ENCODE assay signal across 16 mouse cellular contexts in genomic region chr19:30625391-30625790, GRCm38 (mm10).
DNase-seq lines count a peak whose midpoint lies in the region; ATAC-seq and TF ChIP-seq lines count a peak whose summit lies in the region.
"Had no signal": no experiment of that assay in that cellular context is flagged by ENCODE, and none has a peak within 500 bp of the region (broad histone marks: within the 10 kb centered on the region; RNA-seq: fewer than 3 reads in every experiment).

No protein-coding gene starts in this region.

- WGBS in kidney, adult 2 months, result 35% methylated on average over 2 of the region's 2 CpGs
- WGBS in kidney, embryonic 16.5 days, result 65% methylated on average over 2 of the region's 2 CpGs
- 16% methylated on average over 2 of the region's 2 CpGs for WGBS in heart, embryonic 14.5 days
- WGBS in midbrain, embryonic 13.5 days, result 63% methylated on average over 2 of the region's 2 CpGs

- no peak overlapping the region for H3K27ac ChIP-seq in kidney, adult 2 months (ENCODE audit: insufficient read depth, low read depth, low read length)
- H3K27ac ChIP-seq in kidney, embryonic 16.5 days (ENCODE audit: low read length), result no peak overlapping the region
- H3K27ac ChIP-seq in heart, embryonic 14.5 days (replicated peaks in 1 of 2; ENCODE audit: control insufficient read depth in 1 of 2, insufficient read depth in 1 of 2, low read depth in 2 of 2, low read length in 2 of 2), result peak overlapping the region; percentile 35 to 59
- H3K27ac ChIP-seq in midbrain, embryonic 13.5 days, result no peak overlapping the region
- H3K27ac ChIP-seq: hindbrain, embryonic 13.5 days; intestine, embryonic 15.5 days; limb, embryonic 12.5 days; liver, embryonic 15.5 days had no signal

- H3K4me2 ChIP-seq in kidney, embryonic 16.5 days (replicated peaks; ENCODE audit: low read depth, low read length), result no peak overlapping the region
- H3K4me2 ChIP-seq in heart, embryonic 14.5 days (ENCODE audit: low read length), result peak overlapping the region; percentile 49
- no peak overlapping the region for H3K4me2 ChIP-seq in midbrain, embryonic 13.5 days (replicated peaks)
- H3K4me2 ChIP-seq: hindbrain, embryonic 13.5 days; intestine, embryonic 15.5 days; limb, embryonic 12.5 days; liver, embryonic 15.5 days; midbrain, embryonic 11.5 days had no signal

- no peak for ATAC-seq in kidney, embryonic 16.5 days (ENCODE audit: low FRiP score, low TSS enrichment)
- no peak for ATAC-seq in heart, embryonic 14.5 days (ENCODE audit: insufficient number of reproducible peaks, insufficient read depth, low FRiP score, low read depth)
- ATAC-seq in midbrain, embryonic 13.5 days, result no peak
- ATAC-seq: forebrain, embryonic 14.5 days; intestine, embryonic 15.5 days had no signal

- peaks cover 4% of the 10 kb centered on the region; the same call in 1 of the 2 replicates for H3K4me1 ChIP-seq in kidney, adult 2 months (ENCODE audit: control insufficient read depth, insufficient read depth, low read length)
- no peaks in the 10 kb centered on the region for H3K4me1 ChIP-seq in kidney, embryonic 16.5 days (ENCODE audit: insufficient read depth, low read length)
- H3K4me1 ChIP-seq in heart, embryonic 14.5 days (ENCODE audit: control insufficient read depth in 2 of 2, insufficient read depth in 2 of 2, low read length in 2 of 2), result peaks cover 10 to 28% of the 10 kb centered on the region in 2 experiments
- H3K4me1 ChIP-seq in midbrain, embryonic 13.5 days (replicated peaks), result no peaks in the 10 kb centered on the region
- H3K4me1 ChIP-seq: hindbrain, embryonic 13.5 days; intestine, embryonic 15.5 days; liver, embryonic 15.5 days had no signal

- H3K36me3 ChIP-seq in kidney, adult 2 months (ENCODE audit: control insufficient read depth, insufficient read depth, low read length), result no peaks in the 10 kb centered on the region
- no peaks in the 10 kb centered on the region for H3K36me3 ChIP-seq in kidney, embryonic 16.5 days (ENCODE audit: insufficient read depth, low read length)
- H3K36me3 ChIP-seq in heart, embryonic 14.5 days (ENCODE audit: control insufficient read depth, insufficient read depth, low read length), result no peaks in the 10 kb centered on the region
- no peaks in the 10 kb centered on the region for H3K36me3 ChIP-seq in midbrain, embryonic 13.5 days
- H3K36me3 ChIP-seq: hindbrain, embryonic 13.5 days; intestine, embryonic 15.5 days; limb, embryonic 12.5 days; liver, embryonic 15.5 days had no signal

- no peak for TF ChIP-seq POLR2A in kidney, adult 2 months (IDR thresholded peaks at IDR 0.05; ENCODE audit: low read depth, low read length)

- no peak for TF ChIP-seq CTCF in kidney, adult 2 months (conservative IDR thresholded peaks at IDR 0.05; ENCODE audit: insufficient read depth, insufficient read length, low read depth, low read length)

- DNase-seq in kidney, adult 2 months, result peak; percentile 32
- peak; percentile 38 for DNase-seq in gastrocnemius, postnatal 25 days
- peak; percentile 80 for DNase-seq in skeletal muscle tissue, adult 2 months (ENCODE audit: low read depth, low spot score)
- no peak for DNase-seq in thymus, postnatal 25 days
- DNase-seq: cerebellum, postnatal 36 days; lung, postnatal 14 days; thymus, postnatal 4 days had no signal

- no peak overlapping the region for H3K9ac ChIP-seq in kidney, embryonic 16.5 days (replicated peaks; ENCODE audit: low read length)
- H3K9ac ChIP-seq in heart, embryonic 14.5 days (ENCODE audit: low read length), result no peak overlapping the region
- H3K9ac ChIP-seq in midbrain, embryonic 13.5 days (replicated peaks), result no peak overlapping the region
- H3K9ac ChIP-seq: hindbrain, embryonic 13.5 days; intestine, embryonic 15.5 days; limb, embryonic 12.5 days; liver, embryonic 15.5 days had no signal

- H3K9me3 ChIP-seq in kidney, embryonic 16.5 days (ENCODE audit: low read length), result no peaks in the 10 kb centered on the region
- no peaks in the 10 kb centered on the region for H3K9me3 ChIP-seq in heart, embryonic 14.5 days (ENCODE audit: control insufficient read depth, low read length)
- no peaks in the 10 kb centered on the region for H3K9me3 ChIP-seq in midbrain, embryonic 13.5 days
- H3K9me3 ChIP-seq: hindbrain, embryonic 13.5 days; intestine, embryonic 15.5 days; limb, embryonic 12.5 days; liver, embryonic 15.5 days had no signal

- H3K27me3 ChIP-seq in kidney, adult 2 months (replicated peaks; ENCODE audit: control insufficient read depth, insufficient read depth, low read length), result no peaks in the 10 kb centered on the region
- no peaks in the 10 kb centered on the region for H3K27me3 ChIP-seq in kidney, embryonic 16.5 days (ENCODE audit: insufficient read depth, low read length)
- no peaks in the 10 kb centered on the region for H3K27me3 ChIP-seq in heart, embryonic 14.5 days (ENCODE audit: control insufficient read depth, insufficient read depth, low read length)
- H3K27me3 ChIP-seq in midbrain, embryonic 13.5 days, result no peaks in the 10 kb centered on the region
- H3K27me3 ChIP-seq: hindbrain, embryonic 13.5 days; intestine, embryonic 15.5 days; limb, embryonic 12.5 days; liver, embryonic 15.5 days had no signal

- no peak overlapping the region for H3K4me3 ChIP-seq in kidney, adult 2 months (ENCODE audit: insufficient read depth, low read depth, low read length)
- no peak overlapping the region for H3K4me3 ChIP-seq in kidney, embryonic 16.5 days (ENCODE audit: low read length)
- no peak overlapping the region for H3K4me3 ChIP-seq in heart, embryonic 14.5 days (ENCODE audit: control insufficient read depth in 1 of 2, insufficient read depth in 1 of 2, low read depth in 1 of 2, low read length in 2 of 2)
- H3K4me3 ChIP-seq in midbrain, embryonic 13.5 days (replicated peaks), result no peak overlapping the region
- H3K4me3 ChIP-seq: hindbrain, embryonic 13.5 days; intestine, embryonic 15.5 days; limb, embryonic 12.5 days; liver, embryonic 15.5 days had no signal

Comparison
In these comparisons a context has a peak if more than half of its experiments do, and no peak if none do; other contexts are left out.
1. H3K27ac ChIP-seq: peak in heart, embryonic 14.5 days (2 of 2); none in kidney, adult 2 months (single experiment), kidney, embryonic 16.5 days (single experiment) and midbrain, embryonic 13.5 days (single experiment).